Mouse (Mus musculus) myocyte (in vitro differentiated cells): ENCODE measurements around the gene Pigk. TPM values are rescaled to one million over a fixed set of nuclear protein-coding genes. Genes with fewer than 3 reads are reported as not detected.

Experiments used
- H3K27me3 ChIP-seq: one replicate; pipeline ENCODE4 v1.6.1; 2011; ENCODE audit not compliant: control insufficient read depth, insufficient read depth, insufficient read length
- H3K36me3 ChIP-seq: one replicate; pipeline ENCODE4 v1.6.1; 2011; ENCODE audit not compliant: control insufficient read depth, insufficient read depth
- H3K4me2 ChIP-seq: one replicate; pipeline ENCODE4 v1.6.1; 2011; ENCODE audit warnings: low read depth, control low read depth
- H3K4me3 ChIP-seq: one replicate; pipeline ENCODE4 v1.5.1; 2011; ENCODE audit warnings: mild to moderate bottlenecking, control low read depth, moderate library complexity
- H3K79me2 ChIP-seq: one replicate; pipeline ENCODE4 v1.6.1; 2011; ENCODE audit not compliant: control insufficient read depth, insufficient read depth
- H3ac ChIP-seq: one replicate; pipeline ENCODE4 v1.6.1; 2011; ENCODE audit not compliant: control insufficient read depth, insufficient read length
- CEBPB ChIP-seq: IDR thresholded peaks from 2 replicates; pipeline ENCODE4 v1.6.1; 2011; ENCODE audit warnings: mild to moderate bottlenecking, moderate library complexity; ENCODE audit not compliant: poor library complexity, insufficient read depth, severe bottlenecking
- E2F4 ChIP-seq: IDR thresholded peaks from one replicate; pipeline ENCODE4 v1.6.1; 2011; ENCODE audit warnings: mild to moderate bottlenecking, control low read depth, moderate library complexity; ENCODE audit not compliant: insufficient read depth
- MAX ChIP-seq: IDR thresholded peaks from one replicate; pipeline ENCODE4 v1.6.1; 2011; ENCODE audit warnings: low read depth, mild to moderate bottlenecking, control low read depth
- MYOD1 ChIP-seq, 3 experiments: IDR thresholded peaks; one replicate each; pipeline ENCODE4 v1.6.1; 2011; ENCODE audit warnings: control low read depth in 2 of 3, low read depth in 2 of 3, mild to moderate bottlenecking in 2 of 3, moderate library complexity in 1 of 3; ENCODE audit not compliant: insufficient read length in 2 of 3, control insufficient read depth in 1 of 3
- MYOG ChIP-seq, 3 experiments: IDR thresholded peaks; one replicate each; pipeline ENCODE4 v1.6.1; 2011; ENCODE audit warnings: control low read depth in 2 of 3, low read depth in 2 of 3, mild to moderate bottlenecking in 2 of 3; ENCODE audit not compliant: insufficient read length in 2 of 3, control insufficient read depth in 1 of 3, insufficient read depth in 1 of 3
- POLR2A ChIP-seq: IDR thresholded peaks from one replicate; pipeline ENCODE4 v1.6.1; 2011; ENCODE audit warnings: low read depth, mild to moderate bottlenecking, control low read depth, moderate library complexity; ENCODE audit not compliant: insufficient read length
- POLR2AphosphoS2 ChIP-seq: IDR thresholded peaks from one replicate; pipeline ENCODE4 v1.6.1; 2011; ENCODE audit warnings: low read depth, control low read depth; ENCODE audit not compliant: insufficient read length
- REST ChIP-seq: IDR thresholded peaks from one replicate; pipeline ENCODE4 v1.6.1; 2011; ENCODE audit warnings: mild to moderate bottlenecking, control low read depth, moderate library complexity; ENCODE audit not compliant: insufficient read depth, insufficient read length
- SRF ChIP-seq: IDR thresholded peaks from one replicate; pipeline ENCODE4 v1.6.1; 2011; ENCODE audit warnings: low read depth; ENCODE audit not compliant: control insufficient read depth, insufficient read length
- TCF12 ChIP-seq: IDR thresholded peaks from one replicate; pipeline ENCODE4 v1.6.1; 2011; ENCODE audit warnings: mild to moderate bottlenecking, control low read depth; ENCODE audit not compliant: poor library complexity, insufficient read depth, severe bottlenecking
- TCF3 ChIP-seq: IDR thresholded peaks from one replicate; pipeline ENCODE4 v1.6.1; 2011; ENCODE audit warnings: low read depth, control low read depth; ENCODE audit not compliant: insufficient read length
- USF1 ChIP-seq: IDR thresholded peaks from one replicate; pipeline ENCODE4 v1.6.1; 2011; ENCODE audit warnings: low read depth, mild to moderate bottlenecking, control low read depth, moderate library complexity
- polyA plus RNA-seq: library from polyadenylated mRNA; unstranded; fragments of >200 nt; fragmentation: generic; extraction: Trizol; gene quantifications from one replicate; pipeline ENCODE4 v1.2.1, GENCODE M21; 2012; ENCODE audit warnings: missing spikeins

Pigk gene
- polyA plus RNA-seq, 1 experiment = 20.7 TPM

GRCm38 (mm10) chr3:152749881-152750280, 36.0 kb downstream of the Pigk start:
- H3K4me3 ChIP-seq = no peak overlapping the region
- no peak for TF ChIP-seq MAX
- no peak for TF ChIP-seq TCF3
- TF ChIP-seq USF1 = no peak
- no peak for TF ChIP-seq E2F4
- TF ChIP-seq POLR2AphosphoS2 = no peak
- no peak for TF ChIP-seq MYOG (IDR thresholded peaks at IDR 0.05; ENCODE audit: control insufficient read depth in 1 of 3, insufficient read depth in 1 of 3, insufficient read length in 2 of 3, low read depth in 2 of 3)
- no peak for TF ChIP-seq POLR2A
- no peak for TF ChIP-seq TCF12
- no peak for TF ChIP-seq MYOD1 (IDR thresholded peaks at IDR 0.05; ENCODE audit: control insufficient read depth in 1 of 3, insufficient read length in 2 of 3, low read depth in 2 of 3)
- TF ChIP-seq SRF = no peak
- no peak for TF ChIP-seq CEBPB
- TF ChIP-seq REST = no peak
- H3K27me3 ChIP-seq = no peaks in the 10 kb centered on the region
- H3K36me3 ChIP-seq = peaks cover 4% of the 10 kb centered on the region
- no peak overlapping the region for H3K4me2 ChIP-seq
- no peak overlapping the region for H3ac ChIP-seq
- H3K79me2 ChIP-seq = no peaks in the 10 kb centered on the region

DNA sequence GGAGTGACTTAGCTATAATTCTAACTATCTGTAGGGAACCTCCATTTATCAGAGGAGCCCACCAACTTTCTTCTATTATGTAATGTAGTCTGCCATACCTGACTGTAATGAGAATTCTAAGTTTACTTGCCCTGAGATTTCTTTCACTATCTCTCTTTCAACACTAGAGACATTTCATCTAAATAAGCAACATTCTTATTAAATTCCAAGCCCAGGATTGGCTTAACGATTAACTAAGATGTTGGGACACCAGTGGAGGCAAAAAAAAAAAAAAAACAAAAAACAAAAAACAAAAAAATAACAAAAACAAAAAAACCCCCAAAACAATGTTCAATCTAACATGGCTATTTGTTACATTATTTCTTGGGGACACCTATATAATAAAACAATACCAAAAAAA, 39.0 kb downstream of the Pigk start:
- Histone ChIP-seq H3K79me2 (no peaks in the 10 kb centered on the region), H3K36me3 (no peaks in the 10 kb centered on the region), H3ac (no peak overlapping the region), H3K4me2 (no peak overlapping the region), H3K4me3 (no peak overlapping the region), H3K27me3 (no peaks in the 10 kb centered on the region)
- TF ChIP-seq MYOG (IDR thresholded peaks at IDR 0.05; ENCODE audit: control insufficient read depth in 1 of 3, insufficient read depth in 1 of 3, insufficient read length in 2 of 3, low read depth in 2 of 3) (no peak), TCF3 (no peak), USF1 (no peak), REST (no peak), POLR2A (no peak), CEBPB (no peak), POLR2AphosphoS2 (no peak), MAX (no peak), E2F4 (no peak), SRF (no peak), MYOD1 (IDR thresholded peaks at IDR 0.05; ENCODE audit: control insufficient read depth in 1 of 3, insufficient read length in 2 of 3, low read depth in 2 of 3) (no peak), TCF12 (no peak)

DNA sequence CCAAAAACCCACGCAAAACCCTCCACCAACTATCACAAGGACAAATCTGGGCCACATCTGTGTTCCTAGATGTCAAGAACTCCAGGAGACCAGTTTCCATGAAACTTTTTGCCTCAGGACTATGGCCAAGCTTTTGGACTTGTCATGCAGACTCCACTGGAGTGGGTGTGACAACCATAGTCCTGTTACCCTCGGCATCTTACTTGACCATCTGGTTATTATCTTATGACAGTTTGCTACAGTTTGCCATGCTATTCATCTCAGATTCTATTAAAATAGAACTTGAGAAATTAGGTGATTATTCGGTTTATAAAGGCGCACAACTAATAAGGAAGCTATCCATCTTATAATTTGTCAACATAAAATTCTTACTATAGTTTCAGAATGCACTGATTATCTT, 39.4 kb downstream of the Pigk start:
- no peaks in the 10 kb centered on the region for H3K79me2 ChIP-seq
- no peak overlapping the region for H3ac ChIP-seq
- H3K4me2 ChIP-seq = no peak overlapping the region
- H3K27me3 ChIP-seq = no peaks in the 10 kb centered on the region
- no peak for TF ChIP-seq POLR2AphosphoS2
- TF ChIP-seq MYOG (IDR thresholded peaks at IDR 0.05; ENCODE audit: control insufficient read depth in 1 of 3, insufficient read depth in 1 of 3, insufficient read length in 2 of 3, low read depth in 2 of 3) = no peak
- TF ChIP-seq POLR2A = no peak
- TF ChIP-seq E2F4 = no peak
- no peak for TF ChIP-seq TCF3
- TF ChIP-seq MYOD1 (IDR thresholded peaks at IDR 0.05; ENCODE audit: control insufficient read depth in 1 of 3, insufficient read length in 2 of 3, low read depth in 2 of 3) = no peak
- TF ChIP-seq CEBPB = no peak
- no peak for TF ChIP-seq USF1
- TF ChIP-seq MAX = no peak
- TF ChIP-seq REST = no peak
- no peak for TF ChIP-seq TCF12
- no peak for TF ChIP-seq SRF
- no peak overlapping the region for H3K4me3 ChIP-seq
- no peaks in the 10 kb centered on the region for H3K36me3 ChIP-seq

DNA sequence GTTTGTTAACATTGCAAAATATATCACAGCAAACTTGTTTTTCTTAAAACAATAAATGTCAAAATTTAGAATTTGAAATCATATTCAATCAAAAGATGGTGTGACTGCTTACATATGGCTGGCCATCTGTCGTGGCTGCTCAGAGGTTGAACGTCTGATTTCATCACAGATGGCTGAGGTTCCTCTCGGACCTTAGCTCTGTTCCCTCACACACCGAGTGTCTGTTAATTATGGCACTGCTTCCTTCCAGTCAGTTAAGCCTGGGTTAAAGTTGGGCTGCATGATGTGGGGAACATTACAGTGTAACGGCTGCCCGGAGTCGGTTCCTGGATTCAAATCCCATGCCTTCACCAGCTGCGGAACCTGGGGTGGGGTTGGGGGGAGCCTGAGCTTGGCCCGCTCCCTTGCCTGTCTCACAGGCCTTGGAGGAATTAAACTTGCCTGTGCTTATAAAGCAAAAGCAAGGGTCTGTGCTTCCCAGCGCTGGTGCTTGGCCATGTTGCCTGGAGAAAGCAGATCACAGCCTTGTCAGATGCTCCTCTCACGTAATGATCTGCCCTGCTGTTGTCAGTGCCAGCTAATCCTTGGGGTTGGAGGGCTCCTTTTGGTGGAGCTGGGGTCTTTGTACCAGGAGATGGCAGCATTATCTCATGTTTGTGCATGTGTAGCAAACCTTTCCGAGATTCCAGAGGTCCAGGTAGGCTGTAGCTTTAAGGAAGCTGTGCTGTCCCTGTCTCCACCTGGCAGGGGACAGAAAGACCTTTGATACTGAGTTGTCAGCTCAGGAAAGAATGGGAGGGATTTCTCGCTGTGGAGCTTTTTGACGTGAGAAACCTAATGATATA, 40.2 kb downstream of the Pigk start:
- Histone ChIP-seq H3K4me3 (no peak overlapping the region), H3K36me3 (no peaks in the 10 kb centered on the region), H3ac (no peak overlapping the region), H3K4me2 (no peak overlapping the region), H3K79me2 (no peaks in the 10 kb centered on the region), H3K27me3 (no peaks in the 10 kb centered on the region)
- TF ChIP-seq POLR2AphosphoS2 (no peak), CEBPB (no peak), TCF12 (no peak), POLR2A (no peak), MYOG (IDR thresholded peaks at IDR 0.05; ENCODE audit: control insufficient read depth in 1 of 3, insufficient read depth in 1 of 3, insufficient read length in 2 of 3, low read depth in 2 of 3) (no peak), USF1 (no peak), MAX (no peak)
